Mouse (Mus musculus): Measurements from ENCODE around the gene Sp8.

Sp8 gene

DNA sequence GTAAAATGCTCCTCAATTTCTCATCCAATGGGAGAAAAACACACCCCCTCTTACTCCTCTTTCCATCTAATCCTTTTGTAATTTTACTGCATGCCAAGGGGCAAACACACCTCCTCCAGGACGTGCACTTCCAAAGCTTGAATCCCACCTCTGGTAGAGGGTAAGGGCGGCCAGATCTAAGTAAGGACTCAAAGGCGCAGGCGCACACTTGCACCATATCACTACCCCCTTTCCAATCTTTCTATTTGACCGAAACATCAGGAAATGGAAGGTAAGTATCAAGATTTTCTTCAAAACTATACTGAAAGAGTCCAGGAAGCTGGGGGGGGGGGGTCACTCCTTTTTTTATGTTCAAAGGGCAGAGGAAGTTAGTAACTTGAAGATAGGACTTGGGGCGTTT is at the start of gene Sp8:
Gene Sp8, plus strand, starts transcription at position 109 of the 400 bp plus-strand sequence.
- DNase-seq (ENCODE audit: low spot score): no peak

DNA sequence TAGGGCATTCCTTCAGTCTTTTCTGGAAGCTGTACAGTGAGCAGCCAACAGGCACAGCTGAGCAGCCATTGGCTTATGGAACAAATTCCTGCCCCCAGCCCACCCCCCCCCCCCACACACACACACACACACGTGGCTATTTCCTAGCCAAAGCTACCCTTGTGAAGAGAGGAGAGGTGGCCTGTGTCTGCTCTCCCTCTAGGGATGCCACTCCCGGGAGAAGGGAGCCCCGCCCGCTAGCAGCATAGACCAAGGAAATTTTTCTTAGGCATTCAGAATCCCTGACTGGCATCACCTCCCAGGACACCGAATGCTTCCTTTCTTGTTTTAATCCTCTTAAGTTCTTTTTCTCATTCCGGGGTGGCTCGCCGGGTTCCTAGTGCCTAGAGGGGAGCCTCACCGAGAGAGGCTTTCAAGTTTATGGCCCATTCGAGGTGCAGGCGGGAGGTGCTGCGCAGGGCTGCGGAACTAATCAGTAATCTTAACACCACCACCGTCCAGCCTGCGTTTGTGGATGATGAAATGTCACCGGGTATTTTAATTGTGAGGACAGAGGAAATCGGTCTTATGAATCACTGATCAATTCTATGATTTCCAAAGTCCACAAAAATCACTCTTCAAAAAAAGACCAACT is 34.7 kb upstream of the Sp8 start:
- no peak for DNase-seq (ENCODE audit: low spot score)

DNA sequence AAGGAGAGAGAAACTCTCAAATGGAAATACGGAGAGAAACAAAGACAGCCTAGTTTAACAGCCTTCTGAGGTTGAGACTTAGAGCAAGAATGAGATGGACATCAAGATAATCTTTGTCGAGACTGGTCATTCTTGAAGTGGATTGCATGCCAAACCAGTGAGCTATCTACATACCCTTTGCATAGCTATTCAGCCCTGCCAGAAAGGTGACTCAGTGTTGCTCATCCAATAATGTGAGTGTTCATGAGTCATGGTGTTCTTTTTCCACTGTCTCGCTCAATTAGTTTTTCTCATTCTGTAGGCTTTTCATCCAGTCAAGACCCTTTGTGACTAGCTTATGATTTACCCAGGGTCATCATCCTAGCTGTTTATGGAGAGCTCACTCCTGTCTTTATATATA is 31.6 kb upstream of the Sp8 start:
- no peak for DNase-seq (ENCODE audit: low spot score)

GRCm38 (mm10) chr12:118816156-118816555 is 30.0 kb upstream of the Sp8 start:
- no peak for DNase-seq (ENCODE audit: low spot score)

DNA sequence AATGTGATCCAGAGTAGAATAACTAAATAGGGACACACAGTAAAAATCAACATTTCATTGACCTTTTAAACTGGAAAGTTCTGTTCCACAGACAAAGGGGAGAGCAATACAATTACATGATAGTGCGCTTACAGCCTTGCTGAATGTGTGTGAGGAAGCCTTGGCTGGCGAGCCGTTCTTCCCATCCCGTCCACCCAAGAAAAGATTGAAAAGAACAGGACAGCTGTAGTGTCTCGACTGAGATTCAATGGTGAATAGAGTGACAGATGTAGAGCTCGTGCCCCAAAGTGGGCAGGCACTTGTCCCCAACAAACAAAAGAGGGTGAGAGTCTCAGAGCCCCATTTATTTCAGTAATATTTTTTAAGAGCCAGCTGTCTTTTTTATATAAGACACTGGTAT is 16.2 kb upstream of the Sp8 start:
- DNase-seq (ENCODE audit: low spot score): no peak

DNA sequence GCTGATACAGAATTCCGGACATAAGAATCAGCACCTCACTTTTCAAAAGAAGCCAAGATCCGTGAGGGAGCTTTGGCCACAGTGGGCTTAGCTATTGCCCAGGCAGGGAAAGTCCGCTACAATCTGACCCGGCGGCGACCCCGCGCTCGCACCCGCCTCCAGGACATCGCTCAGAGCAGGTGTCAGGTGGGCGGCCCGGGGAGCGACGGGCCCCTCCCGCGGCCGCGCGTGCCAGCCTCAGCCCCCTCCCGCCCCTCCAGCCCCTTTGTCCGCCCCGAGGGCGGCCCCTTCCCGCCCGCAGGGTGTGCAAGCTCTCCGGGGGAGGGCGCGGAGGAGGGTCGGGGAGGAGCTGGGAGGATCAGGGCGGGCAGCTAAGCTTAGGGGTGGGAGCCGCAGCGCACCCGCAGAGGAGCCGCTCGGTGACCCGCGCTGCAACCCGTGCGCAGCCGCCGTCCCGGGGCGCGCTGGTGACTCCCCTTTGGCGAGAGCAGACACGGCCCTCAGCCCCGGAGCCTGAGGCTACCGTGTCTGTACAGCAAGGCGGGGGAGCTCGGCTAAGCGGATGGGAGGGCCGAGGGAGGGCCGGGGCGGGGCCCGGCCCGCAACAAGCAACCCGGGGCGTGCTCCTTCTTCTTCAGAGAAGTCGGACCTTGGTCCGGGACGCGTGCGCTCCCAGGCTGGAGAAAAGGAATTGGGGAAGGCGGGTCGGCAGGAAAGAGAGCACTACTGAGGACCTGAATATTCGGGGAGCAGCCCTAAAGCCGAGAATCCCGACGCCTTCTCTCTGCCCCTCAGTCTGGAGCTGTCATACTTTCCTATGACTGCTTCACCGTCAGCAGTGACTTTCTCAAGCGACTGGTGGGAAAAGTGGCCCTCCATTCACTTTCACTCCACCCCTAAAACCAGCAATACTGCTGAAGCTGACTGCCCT is 9.5 kb upstream of the Sp8 start:
- peak; percentile 45 for DNase-seq (ENCODE audit: low spot score)

GRCm38 (mm10) chr12:118837361-118837760 is 8.8 kb upstream of the Sp8 start:
- DNase-seq (ENCODE audit: low spot score): no peak

DNA sequence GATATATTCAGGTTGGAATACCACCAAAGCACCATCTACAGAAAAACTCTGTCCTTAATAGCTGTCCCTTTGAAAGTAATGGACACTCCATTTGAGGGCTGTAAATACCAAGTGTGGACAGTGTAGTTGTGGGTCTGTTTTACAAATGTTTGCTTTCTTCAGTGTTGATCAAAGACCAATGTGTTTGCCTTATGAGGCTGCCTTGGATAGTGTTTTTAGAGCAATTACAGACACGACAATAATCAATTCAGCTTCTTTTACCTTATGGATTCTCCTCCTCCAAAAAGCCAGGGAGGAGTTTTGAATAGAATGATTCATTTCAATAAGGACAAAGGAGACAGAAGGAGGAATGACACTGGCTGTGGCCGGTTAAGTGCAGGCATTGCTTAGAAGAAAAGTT is 7.9 kb upstream of the Sp8 start:
- DNase-seq (ENCODE audit: low spot score): no peak

DNA sequence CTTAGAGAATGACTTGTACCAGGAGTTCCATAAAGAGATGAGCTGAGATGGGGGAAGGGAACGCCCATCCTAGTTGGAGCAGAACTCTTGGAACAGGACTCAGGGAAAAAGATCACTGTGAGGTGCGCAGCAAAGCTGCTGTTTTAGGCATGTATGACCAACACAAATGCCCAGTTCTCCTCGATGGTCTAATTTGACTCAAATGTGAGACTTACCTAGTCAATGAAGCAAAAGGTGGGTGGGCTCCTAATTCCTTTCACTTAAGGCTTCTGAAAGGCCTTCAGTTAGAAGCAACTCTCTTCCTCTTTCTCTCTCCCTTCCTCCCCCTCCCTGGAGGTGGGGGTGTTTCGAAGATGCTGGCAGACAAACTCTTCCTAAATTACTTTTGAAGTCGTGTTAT is 6.7 kb upstream of the Sp8 start:
- no peak for DNase-seq (ENCODE audit: low spot score)

DNA sequence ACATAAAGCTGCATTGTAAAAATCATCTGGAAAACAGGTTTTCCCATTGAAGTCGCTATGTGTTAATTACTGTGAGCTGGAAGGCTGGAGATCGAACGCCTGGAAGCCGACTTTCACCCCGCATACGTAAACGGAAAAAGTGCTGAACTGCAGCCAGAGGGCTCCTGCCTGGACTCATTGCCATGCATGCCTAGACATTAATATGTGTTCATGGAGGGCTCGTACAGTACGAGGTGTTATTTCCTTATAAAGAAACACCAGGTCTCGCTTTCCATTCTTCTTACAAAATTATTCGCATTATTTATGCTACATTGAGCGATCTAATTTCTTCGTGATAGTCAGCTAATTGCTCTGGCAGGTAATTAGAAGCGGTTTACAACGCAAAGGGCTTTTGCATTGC is 5.8 kb upstream of the Sp8 start:
- DNase-seq (ENCODE audit: low spot score): no peak

DNA sequence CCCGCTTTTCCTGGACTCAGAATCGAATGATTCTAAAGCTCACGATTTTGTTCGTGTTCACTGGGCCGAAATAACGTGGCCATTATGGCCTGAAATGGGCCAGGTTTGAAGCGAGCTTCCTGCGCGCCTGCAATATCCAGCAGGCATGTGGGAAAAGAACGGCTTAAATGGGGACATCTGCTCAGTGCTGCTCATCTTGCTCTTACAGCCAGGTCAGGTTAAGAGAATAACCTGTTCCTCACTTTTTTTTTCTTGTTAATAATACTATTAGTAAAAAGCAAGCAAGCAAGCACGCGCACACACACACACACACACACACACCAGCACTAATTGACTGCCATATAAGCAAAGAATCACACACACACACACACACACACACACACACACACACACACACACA is 5.3 kb upstream of the Sp8 start:
- no peak for DNase-seq (ENCODE audit: low spot score)

DNA sequence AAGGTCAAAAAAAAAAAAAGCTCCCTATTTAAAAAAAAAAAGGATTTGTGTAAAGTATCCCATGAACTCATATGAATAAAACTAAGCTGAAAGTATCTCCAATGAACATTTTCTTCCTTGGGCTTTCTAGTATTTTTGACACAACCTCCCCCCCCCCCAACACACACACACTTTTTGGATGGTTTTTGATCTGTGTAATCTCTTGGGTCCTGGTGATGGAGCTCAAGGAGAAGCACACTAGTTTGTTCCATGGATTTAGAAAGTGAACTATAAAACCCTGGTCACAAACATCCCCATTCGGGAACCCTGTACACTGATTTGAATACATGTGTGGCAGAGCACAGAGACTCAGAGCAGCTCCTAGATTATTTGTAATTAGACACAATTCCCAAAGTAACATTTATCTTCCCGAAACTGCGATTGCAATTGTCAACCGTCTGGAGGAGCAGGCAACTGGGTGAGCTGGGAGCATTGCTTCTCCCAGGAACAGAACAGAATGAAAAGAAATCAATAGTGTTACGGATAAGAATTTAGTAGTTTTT is 4.7 kb upstream of the Sp8 start:
- no peak for DNase-seq (ENCODE audit: low spot score)

GRCm38 (mm10) chr12:118841971-118842550 is 4.1 kb upstream of the Sp8 start:
- no peak for DNase-seq (ENCODE audit: low spot score)

GRCm38 (mm10) chr12:118842671-118843411 is 3.3 kb upstream of the Sp8 start:
- peak; percentile 15 for DNase-seq (ENCODE audit: low spot score)

- no peak for DNase-seq (ENCODE audit: low spot score)
Measured at GRCm38 (mm10) chr12:118844111-118844510, 2.0 kb upstream of the Sp8 start.

DNA sequence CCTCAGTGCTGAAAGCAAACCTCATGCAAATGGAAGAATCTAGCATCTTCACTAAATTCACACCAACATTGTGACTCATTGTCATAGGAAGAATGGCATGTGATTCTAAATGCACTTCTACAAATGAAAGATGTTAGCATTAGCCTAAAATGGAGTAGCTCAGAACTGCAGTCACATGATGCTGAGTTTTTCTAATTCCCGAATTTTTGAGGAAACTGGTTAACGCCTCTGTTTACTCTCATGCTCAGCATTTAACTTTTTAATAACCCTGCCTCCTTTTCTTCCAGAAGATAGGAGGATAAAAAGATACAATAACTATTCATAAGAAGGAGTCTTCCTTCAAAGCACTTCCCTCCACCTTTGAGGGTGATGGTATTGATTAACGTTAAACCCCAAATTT is 1.3 kb upstream of the Sp8 start:
- DNase-seq (ENCODE audit: low spot score): no peak

GRCm38 (mm10) chr12:118845351-118845750 is 778 bp upstream of the Sp8 start:
- DNase-seq (ENCODE audit: low spot score): no peak

- DNase-seq (ENCODE audit: low spot score): peak; percentile 52
Measured at GRCm38 (mm10) chr12:118846649-118847321, 656 bp downstream of the Sp8 start.

DNA sequence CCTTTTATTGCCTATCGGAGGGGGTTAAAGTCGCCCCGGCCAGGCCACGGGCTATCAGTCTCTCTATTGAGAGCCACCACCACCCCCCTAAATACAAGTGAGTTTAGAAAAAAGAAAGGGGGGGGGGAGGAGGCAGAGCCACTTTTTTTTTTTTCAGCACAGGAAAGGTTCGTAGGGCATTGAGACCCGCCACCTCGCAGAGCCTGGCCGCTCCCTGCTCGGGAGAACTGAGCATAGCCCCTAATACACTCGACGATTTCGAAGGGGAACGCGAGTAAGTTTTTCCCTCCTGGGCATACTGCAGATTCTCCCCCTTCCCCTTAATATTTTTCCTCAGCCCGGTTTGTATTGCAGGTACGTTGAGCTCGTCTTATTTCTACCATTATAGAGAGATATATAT is 1.3 kb downstream of the Sp8 start:
- DNase-seq (ENCODE audit: low spot score): no peak

- no peak for DNase-seq (ENCODE audit: low spot score)
Measured at GRCm38 (mm10) chr12:118847861-118848495, 1.8 kb downstream of the Sp8 start.
